In the genomic region with DNA sequence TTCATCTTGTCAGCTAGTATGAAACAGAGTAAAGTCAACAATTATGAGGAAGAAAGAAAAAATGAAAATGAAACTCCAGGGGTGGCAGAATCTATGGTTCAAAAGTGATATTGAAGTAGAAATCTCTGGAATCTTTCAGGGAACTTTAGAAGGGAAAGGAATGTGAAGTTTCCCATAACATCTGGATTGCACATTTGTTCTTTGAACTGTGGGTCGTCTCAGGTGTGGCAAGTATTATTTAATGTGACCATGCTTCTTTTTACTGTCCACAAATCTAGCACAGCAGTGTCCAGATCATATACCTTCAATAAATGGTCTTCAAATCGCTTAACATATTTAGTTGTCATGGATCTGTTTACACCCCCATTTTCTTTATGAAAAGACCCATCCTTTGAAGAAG, we compare ENCODE assay signal across 26 mouse cellular contexts.
DNase-seq lines count a peak whose midpoint lies in the region; ATAC-seq lines count a peak whose summit lies in the region.
"Had no signal": no experiment of that assay in that cellular context is flagged by ENCODE, and none has a peak within 500 bp of the region (broad histone marks: within the 10 kb centered on the region; RNA-seq: fewer than 3 reads in every experiment).

No protein-coding gene starts in this region.

- H3K9ac ChIP-seq in embryonic facial prominence, embryonic 12.5 days, result no peak overlapping the region
- no peak overlapping the region for H3K9ac ChIP-seq in embryonic facial prominence, embryonic 14.5 days (ENCODE audit: low read depth, low read length)
- H3K9ac ChIP-seq in limb, embryonic 11.5 days (ENCODE audit: low read length), result no peak overlapping the region
- H3K9ac ChIP-seq: forebrain, embryonic 13.5 days; hindbrain, embryonic 13.5 days; lung, embryonic 15.5 days; midbrain, embryonic 13.5 days had no signal

- H3K27me3 ChIP-seq in embryonic facial prominence, embryonic 12.5 days, result no peaks in the 10 kb centered on the region
- no peaks in the 10 kb centered on the region for H3K27me3 ChIP-seq in embryonic facial prominence, embryonic 14.5 days (replicated peaks; ENCODE audit: control insufficient read depth, insufficient read depth, low read length)
- H3K27me3 ChIP-seq in limb, embryonic 11.5 days (ENCODE audit: control insufficient read depth, insufficient read depth, low read length), result no peaks in the 10 kb centered on the region
- H3K27me3 ChIP-seq: forebrain, embryonic 13.5 days; hindbrain, embryonic 13.5 days; lung, embryonic 15.5 days; midbrain, embryonic 13.5 days had no signal

- 36% methylated on average over 2 of the region's 2 CpGs for WGBS in embryonic facial prominence, embryonic 12.5 days
- 31% methylated on average over 2 of the region's 2 CpGs for WGBS in embryonic facial prominence, embryonic 14.5 days
- 17% methylated on average over 2 of the region's 2 CpGs for WGBS in limb, embryonic 11.5 days

- no peak for ATAC-seq in embryonic facial prominence, embryonic 12.5 days (ENCODE audit: insufficient number of reproducible peaks, insufficient read depth, low FRiP score, low TSS enrichment)
- no peak for ATAC-seq in embryonic facial prominence, embryonic 14.5 days (ENCODE audit: low read depth)
- no peak; the same call in 1 of the 2 replicates for ATAC-seq in limb, embryonic 11.5 days (ENCODE audit: insufficient number of reproducible peaks, low FRiP score, low TSS enrichment, low read depth)
- ATAC-seq: activated CD4-positive, CD25-positive, alpha-beta regulatory T cell, adult 4 months; intestine, embryonic 16.5 days; midbrain, embryonic 13.5 days had no signal

- DNase-seq in embryonic facial prominence, embryonic 14.5 days (ENCODE audit: low spot score), result no peak
- no peak for DNase-seq in limb, embryonic 11.5 days (ENCODE audit: low spot score)
- peak; percentile 44 for DNase-seq in mesoderm, embryonic 11.5 days (ENCODE audit: low read depth, low spot score)
- DNase-seq in kidney, postnatal 4 days, result no peak
- no peak for DNase-seq in urinary bladder, postnatal 4 days (ENCODE audit: low spot score in 2 of 2)
- DNase-seq: adrenal gland, adult 2 months; B cell, adult 2 months; cerebellum, adult 2 months; cerebellum, postnatal 25 days; gastrocnemius, postnatal 25 days; heart, adult 18-20 months; heart, postnatal 4 days; kidney, adult 9 months; kidney, postnatal 10 days; layer of hippocampus, adult 9-11 months; thymus, adult 2 months; thymus, postnatal 4 days had no signal

- H3K4me2 ChIP-seq in embryonic facial prominence, embryonic 12.5 days (replicated peaks), result no peak overlapping the region
- H3K4me2 ChIP-seq in embryonic facial prominence, embryonic 14.5 days (ENCODE audit: low read depth, low read length), result peak overlapping the region; percentile 9; the same call in 1 of the 2 replicates
- no peak overlapping the region for H3K4me2 ChIP-seq in limb, embryonic 11.5 days (ENCODE audit: low read depth, severe bottlenecking)
- H3K4me2 ChIP-seq: forebrain, embryonic 13.5 days; heart, embryonic 11.5 days; hindbrain, embryonic 13.5 days; liver, embryonic 11.5 days; lung, embryonic 15.5 days; midbrain, embryonic 13.5 days had no signal

- H3K36me3 ChIP-seq in embryonic facial prominence, embryonic 12.5 days, result no peaks in the 10 kb centered on the region
- H3K36me3 ChIP-seq in embryonic facial prominence, embryonic 14.5 days (ENCODE audit: control insufficient read depth, insufficient read depth, low read length), result no peaks in the 10 kb centered on the region
- H3K36me3 ChIP-seq in limb, embryonic 11.5 days (ENCODE audit: control insufficient read depth, insufficient read depth, low read length), result no peaks in the 10 kb centered on the region
- H3K36me3 ChIP-seq: hindbrain, embryonic 13.5 days; lung, embryonic 15.5 days; midbrain, embryonic 13.5 days had no signal

- peaks cover 23% of the 10 kb centered on the region for H3K4me1 ChIP-seq in embryonic facial prominence, embryonic 12.5 days
- peaks cover 20% of the 10 kb centered on the region for H3K4me1 ChIP-seq in embryonic facial prominence, embryonic 14.5 days (ENCODE audit: control insufficient read depth, insufficient read depth, low read length)
- peaks cover 21% of the 10 kb centered on the region; the same call in 1 of the 2 replicates for H3K4me1 ChIP-seq in limb, embryonic 11.5 days (ENCODE audit: control insufficient read depth, insufficient read depth, low read length)
- H3K4me1 ChIP-seq: hindbrain, embryonic 13.5 days; lung, embryonic 15.5 days; midbrain, embryonic 13.5 days had no signal

- H3K27ac ChIP-seq in embryonic facial prominence, embryonic 12.5 days, result peak overlapping the region; percentile 55; the same call in 1 of the 2 replicates
- peak overlapping the region; percentile 53; the same call in 1 of the 2 replicates for H3K27ac ChIP-seq in embryonic facial prominence, embryonic 14.5 days (replicated peaks; ENCODE audit: low read depth, low read length)
- peak overlapping the region; percentile 18; the same call in 1 of the 2 replicates for H3K27ac ChIP-seq in limb, embryonic 11.5 days (replicated peaks; ENCODE audit: low read depth, low read length)
- H3K27ac ChIP-seq: hindbrain, embryonic 13.5 days; lung, embryonic 15.5 days; midbrain, embryonic 13.5 days had no signal

- H3K4me3 ChIP-seq in embryonic facial prominence, embryonic 12.5 days, result no peak overlapping the region
- H3K4me3 ChIP-seq in embryonic facial prominence, embryonic 14.5 days (ENCODE audit: low read depth, low read length), result no peak overlapping the region
- no peak overlapping the region for H3K4me3 ChIP-seq in limb, embryonic 11.5 days (ENCODE audit: low read depth, low read length)
- H3K4me3 ChIP-seq: forebrain, embryonic 13.5 days; hindbrain, embryonic 13.5 days; lung, embryonic 15.5 days; midbrain, embryonic 13.5 days had no signal

- no peaks in the 10 kb centered on the region for H3K9me3 ChIP-seq in embryonic facial prominence, embryonic 12.5 days
- H3K9me3 ChIP-seq in embryonic facial prominence, embryonic 14.5 days (ENCODE audit: control insufficient read depth, low read length), result no peaks in the 10 kb centered on the region
- H3K9me3 ChIP-seq in limb, embryonic 11.5 days (ENCODE audit: control insufficient read depth, low read length), result no peaks in the 10 kb centered on the region
- H3K9me3 ChIP-seq: forebrain, embryonic 13.5 days; hindbrain, embryonic 13.5 days; lung, embryonic 15.5 days; midbrain, embryonic 13.5 days had no signal
